Mouse (Mus musculus) left cerebral cortex, postnatal 10 days (tissue): ENCODE data around the gene Myo1d. TPM values are rescaled to one million over a fixed set of nuclear protein-coding genes. Genes with fewer than 3 reads are reported as not detected.

ENCODE experiments used
- total RNA-seq, 2 experiments: library from RNA; stranded (reverse); gene quantifications; 2 replicates each; pipeline ENCODE4 v1.2.3; 2021

Myo1d gene
- total RNA-seq, 2 experiments from 2014 or later = 3.1 TPM

Other genes with a start within 250 kb of the Myo1d start
- gene Tmem98, start 30.1 kb upstream of the Myo1d start, total RNA-seq = 1 to 10 TPM; 4.6 to 5.6 TPM
- gene Spaca3, start 78.3 kb upstream of the Myo1d start, total RNA-seq = not detected